Mouse (Mus musculus): ENCODE results near the gene Ccdc85c.

GRCm38 (mm10) chr12:108273466-108274312 lies 1.5 kb downstream of the Ccdc85c start:
- TF ChIP-seq POLR2A (IDR thresholded peaks at IDR 0.05; ENCODE audit: borderline replicate concordance, control insufficient read depth, low read depth, low read length) (no peak), CTCF (IDR thresholded peaks at IDR 0.05; ENCODE audit: control insufficient read depth, insufficient read depth, low read length) (no peak)
